Mouse (Mus musculus) liver, embryonic 16.5 days (tissue): ENCODE measurements around the gene Clstn3. TPM values are rescaled to one million over a fixed set of nuclear protein-coding genes. Genes with fewer than 3 reads are reported as not detected.
"Not testable (repeated sequence)": the region's sequence is repeated elsewhere in the genome, so short reads cannot be mapped to it uniquely, and the experiment has no call there.

Source experiments
- ATAC-seq: fragments of 200-750 bp; cut with Nextera tagmentation; 2 replicates; pipeline ENCODE4 v1.8.0; 2017; ENCODE audit warnings: low read depth, mild to moderate bottlenecking, moderate number of reproducible peaks, moderate library complexity
- H3K27ac ChIP-seq: fragments of 300-500 bp; sonication (generic); 2 replicates; pipeline ENCODE4 v1.5.1; 2014; ENCODE audit warnings: mild to moderate bottlenecking, low read length
- H3K27me3 ChIP-seq: fragments of 300-500 bp; sonication (generic); 2 replicates; pipeline ENCODE4 v1.6.1; 2014; ENCODE audit warnings: low read depth, low read length, mixed read lengths; ENCODE audit not compliant: control insufficient read depth, insufficient read depth
- H3K36me3 ChIP-seq: fragments of 300-500 bp; sonication (generic); 2 replicates; pipeline ENCODE4 v1.6.1; 2014; ENCODE audit warnings: mild to moderate bottlenecking; ENCODE audit not compliant: control insufficient read depth, insufficient read depth
- H3K4me1 ChIP-seq: fragments of 300-500 bp; sonication (generic); 2 replicates; pipeline ENCODE4 v1.6.1; 2014; ENCODE audit warnings: low read depth, low read length, mixed read lengths; ENCODE audit not compliant: control insufficient read depth
- H3K4me2 ChIP-seq: fragments of 300-500 bp; sonication (generic); 2 replicates; pipeline ENCODE4 v1.6.1; 2014; ENCODE audit warnings: low read depth, low read length, mixed read lengths
- H3K4me3 ChIP-seq: fragments of 300-500 bp; sonication (generic); 2 replicates; pipeline ENCODE4 v1.5.1; 2014; ENCODE audit warnings: low read depth, mild to moderate bottlenecking, low read length
- H3K9ac ChIP-seq: fragments of 300-500 bp; sonication (generic); 2 replicates; pipeline ENCODE4 v1.6.1; 2014; ENCODE audit warnings: low read depth, low read length
- H3K9me3 ChIP-seq: fragments of 300-500 bp; sonication (generic); replicated peaks from 2 replicates; pipeline ENCODE4 v1.6.1; 2016; ENCODE audit warnings: low read length; ENCODE audit not compliant: control insufficient read depth
- WGBS: fragments of 180-500 bp; shearing (Covaris S2); extraction: QIAGEN DNeasy Blood & Tissue Kit; methylation state at CpG from one replicate; pipeline ENCODE4 v1.1.7; 2014; ENCODE audit not compliant: insufficient replicate concordance; 5-methylcytosine and 5-hydroxymethylcytosine counted together
- polyA plus RNA-seq: library from polyadenylated mRNA; unstranded; fragments of >200 nt; fragmentation: Nextera tagmentation; extraction: Ambion mirVana; gene quantifications from 2 replicates; pipeline ENCODE4 v1.2.1, GENCODE M21; 2015

Clstn3 gene
- polyA plus RNA-seq, 1 experiment from 2014 or later: 5.1 TPM

DNA sequence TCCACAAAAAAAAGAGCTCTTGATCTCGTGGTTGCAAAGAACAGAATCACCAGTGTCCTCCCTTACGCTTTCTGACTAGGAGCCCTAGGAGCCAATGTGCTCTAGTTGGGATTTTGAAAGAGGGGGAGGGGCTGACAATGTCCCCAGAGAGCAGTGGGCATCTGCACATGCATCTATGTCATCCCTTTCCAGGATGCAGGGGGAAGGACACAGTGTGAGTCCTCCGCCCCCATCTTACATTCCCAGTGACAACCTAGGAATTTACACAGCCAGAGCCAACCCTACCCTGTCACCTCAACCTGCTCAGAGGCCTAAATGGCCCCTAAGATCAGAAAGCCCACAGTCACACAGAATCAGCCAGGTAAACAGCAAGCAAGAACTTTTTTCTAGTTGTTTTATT lies 34.2 kb downstream of the Clstn3 start:
- Histone ChIP-seq H3K9ac (no peak overlapping the region), H3K9me3 (no peaks in the 10 kb centered on the region), H3K4me2 (no peak overlapping the region), H3K4me1 (peaks cover 5% of the 10 kb centered on the region), H3K27ac (no peak overlapping the region), H3K36me3 (no peaks in the 10 kb centered on the region), H3K4me3 (no peak overlapping the region), H3K27me3 (no peaks in the 10 kb centered on the region)
- WGBS: 68% methylated on average over 3 of the region's 3 CpGs
- ATAC-seq: no peak

- no peak overlapping the region for H3K9ac ChIP-seq
- WGBS: 55% methylated on average over 6 of the region's 6 CpGs
- no peaks in the 10 kb centered on the region for H3K9me3 ChIP-seq
- no peak for ATAC-seq
- peaks cover 19% of the 10 kb centered on the region for H3K4me1 ChIP-seq
- H3K36me3 ChIP-seq: no peaks in the 10 kb centered on the region
- H3K4me3 ChIP-seq: no peak overlapping the region
- H3K4me2 ChIP-seq: no peak overlapping the region
- no peaks in the 10 kb centered on the region for H3K27me3 ChIP-seq
- H3K27ac ChIP-seq: no peak overlapping the region
Measured at GRCm38 (mm10) chr6:124427791-124428576, 36.6 kb downstream of the Clstn3 start.

DNA sequence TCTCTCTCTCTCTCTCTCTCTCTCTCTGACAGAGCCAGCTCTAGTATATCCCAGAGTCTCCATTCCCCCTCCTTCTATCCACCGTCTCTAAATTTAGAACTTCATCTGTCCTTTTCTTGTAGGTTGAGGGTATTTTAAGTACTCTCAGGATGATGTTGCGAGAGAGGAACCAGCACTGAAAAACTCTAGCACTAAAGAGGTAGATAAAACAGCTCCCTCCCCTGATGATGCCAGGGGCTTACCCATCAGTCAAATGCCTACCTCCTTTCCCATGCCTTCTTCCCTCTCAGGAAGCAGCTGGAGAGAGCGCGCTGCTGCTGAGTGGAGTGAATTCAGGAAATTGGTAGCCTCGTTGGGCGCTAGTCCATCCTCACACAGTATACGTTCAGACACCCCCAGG lies 37.3 kb downstream of the Clstn3 start:
- no peak for ATAC-seq
- Histone ChIP-seq H3K27ac (no peak overlapping the region), H3K27me3 (no peaks in the 10 kb centered on the region), H3K36me3 (no peaks in the 10 kb centered on the region), H3K9ac (no peak overlapping the region), H3K9me3 (no peaks in the 10 kb centered on the region), H3K4me2 (no peak overlapping the region), H3K4me3 (no peak overlapping the region), H3K4me1 (peaks cover 19% of the 10 kb centered on the region)
- 65% methylated on average over 7 of the region's 7 CpGs for WGBS

- H3K4me3 ChIP-seq: no peak overlapping the region
- H3K27ac ChIP-seq: no peak overlapping the region
- H3K4me1 ChIP-seq: peaks cover 19% of the 10 kb centered on the region
- no peak overlapping the region for H3K4me2 ChIP-seq
- H3K9me3 ChIP-seq: no peaks in the 10 kb centered on the region
- H3K9ac ChIP-seq: no peak overlapping the region
- ATAC-seq: no peak
- WGBS: 47% methylated on average over 3 of the region's 3 CpGs
- H3K36me3 ChIP-seq: no peaks in the 10 kb centered on the region
- no peaks in the 10 kb centered on the region for H3K27me3 ChIP-seq
Measured at GRCm38 (mm10) chr6:124426604-124427003, 38.0 kb downstream of the Clstn3 start.

DNA sequence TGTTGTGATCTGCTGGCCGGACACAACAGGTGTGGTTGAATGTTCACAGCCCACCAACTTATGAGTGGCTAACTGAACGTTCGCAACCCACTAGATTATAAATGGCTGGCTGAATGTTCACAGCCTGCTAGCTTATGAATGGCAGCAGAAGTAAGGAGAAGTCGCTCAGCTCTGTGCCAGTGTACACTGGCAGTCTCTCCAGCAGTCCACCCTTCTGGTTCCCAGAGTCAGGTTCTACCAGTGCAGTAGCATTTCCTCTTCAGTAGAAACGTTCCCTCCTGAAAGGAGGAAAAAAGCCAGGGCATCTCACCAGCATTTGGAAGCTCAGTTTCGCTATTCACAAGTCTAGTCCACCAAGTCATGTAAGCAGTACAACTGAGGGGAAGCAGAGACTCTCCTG lies 39.1 kb downstream of the Clstn3 start:
- H3K4me1 ChIP-seq: peaks cover 19% of the 10 kb centered on the region
- no peaks in the 10 kb centered on the region for H3K9me3 ChIP-seq
- 0 out of 2 replicates have a peak overlapping the region, but pooled peaks have one; percentile 10 for H3K27ac ChIP-seq
- no peak overlapping the region for H3K4me3 ChIP-seq
- H3K4me2 ChIP-seq: peak overlapping the region; percentile 24; the same call in 1 of the 2 replicates
- H3K36me3 ChIP-seq: no peaks in the 10 kb centered on the region
- ATAC-seq: no peak
- H3K27me3 ChIP-seq: no peaks in the 10 kb centered on the region
- no peak overlapping the region; the same call in 1 of the 2 replicates for H3K9ac ChIP-seq
- WGBS: 40% methylated on average over 6 of the region's 6 CpGs

DNA sequence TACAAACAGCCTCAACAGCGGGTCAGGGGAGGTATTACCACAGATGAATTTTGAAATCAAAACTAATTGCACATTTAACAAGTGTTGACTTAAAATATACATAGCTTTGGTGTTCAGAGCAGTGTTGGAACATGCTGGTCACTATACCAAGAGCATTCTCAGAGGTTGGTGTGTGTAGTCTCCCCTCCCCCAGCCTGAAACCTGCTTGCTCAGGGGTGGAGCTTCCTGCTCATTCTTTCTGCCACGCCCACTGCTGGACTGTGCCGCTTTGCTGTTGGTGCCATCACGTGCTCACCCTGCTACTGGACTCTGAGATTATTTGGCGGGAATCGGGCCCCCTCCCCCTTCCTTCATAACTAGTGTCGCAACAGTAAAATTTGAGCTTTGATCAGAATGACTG lies 39.6 kb downstream of the Clstn3 start:
- Histone ChIP-seq H3K4me1 (peaks cover 19% of the 10 kb centered on the region), H3K27ac (peak overlapping the region; percentile 9; the same call in 1 of the 2 replicates), H3K4me2 (0 out of 2 replicates have a peak overlapping the region, but pooled peaks have one; percentile 24)
- H3K4me3 ChIP-seq, H3K36me3 ChIP-seq, H3K27me3 ChIP-seq, H3K9me3 ChIP-seq, H3K9ac ChIP-seq: not testable (repeated sequence)
- ATAC-seq: 0 out of 2 replicates have a peak, but pooled peaks have one; percentile 39
- WGBS: 23% methylated on average over 7 of the region's 7 CpGs

- Histone ChIP-seq H3K9me3 (no peaks in the 10 kb centered on the region), H3K4me3 (no peak overlapping the region), H3K4me1 (peaks cover 19% of the 10 kb centered on the region), H3K36me3 (no peaks in the 10 kb centered on the region), H3K27ac (peak overlapping the region; percentile 8; the same call in 1 of the 2 replicates), H3K27me3 (no peaks in the 10 kb centered on the region), H3K9ac (no peak overlapping the region), H3K4me2 (no peak overlapping the region)
- peak; percentile 89 for ATAC-seq
- WGBS: 12% methylated on average over 1 of the region's 1 CpGs
Measured at GRCm38 (mm10) chr6:124424068-124424498, 40.5 kb downstream of the Clstn3 start.

GRCm38 (mm10) chr6:124418686-124419085 lies 45.9 kb downstream of the Clstn3 start:
- no peaks in the 10 kb centered on the region for H3K27me3 ChIP-seq
- no peak overlapping the region for H3K9ac ChIP-seq
- no peak overlapping the region for H3K4me2 ChIP-seq
- peaks cover 16% of the 10 kb centered on the region for H3K4me1 ChIP-seq
- ATAC-seq: no peak
- no peaks in the 10 kb centered on the region for H3K36me3 ChIP-seq
- H3K4me3 ChIP-seq: no peak overlapping the region
- H3K9me3 ChIP-seq: no peaks in the 10 kb centered on the region
- 72% methylated on average over 3 of the region's 3 CpGs for WGBS
- no peak overlapping the region for H3K27ac ChIP-seq

DNA sequence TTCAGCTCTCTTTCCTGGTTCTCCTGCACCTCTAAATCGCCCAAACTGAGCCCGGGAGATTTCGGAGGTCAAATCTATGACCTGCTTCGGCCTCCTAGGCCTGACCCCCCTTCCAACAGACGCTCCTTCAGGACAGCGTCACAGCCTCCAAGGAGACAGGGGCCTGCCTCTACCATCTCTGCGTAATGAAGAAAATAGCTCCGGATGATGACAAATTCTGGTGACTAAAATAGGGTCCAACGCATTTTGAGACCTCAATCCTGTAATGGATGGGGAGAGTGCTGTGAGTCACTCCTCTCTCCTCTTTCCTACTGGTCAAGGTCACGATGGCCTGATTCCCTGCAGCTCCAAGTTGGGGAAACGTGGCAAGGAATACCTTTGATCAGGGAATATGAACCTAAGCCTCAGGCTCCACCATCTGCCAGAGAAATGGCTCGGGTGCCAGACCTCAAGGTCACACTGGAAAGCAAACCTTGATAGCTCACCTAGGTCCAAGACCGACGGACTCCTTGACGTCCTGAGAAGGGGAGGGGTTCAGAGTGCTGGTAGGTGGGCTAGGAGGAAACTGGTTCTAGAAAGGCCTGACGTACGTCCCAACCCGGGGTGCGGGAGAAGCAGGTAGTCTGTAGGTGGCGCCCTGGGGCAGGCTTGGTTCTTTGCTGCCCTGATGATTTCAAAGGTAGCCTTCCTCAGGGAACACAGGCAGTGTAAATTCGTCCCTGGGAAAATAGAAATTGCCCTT lies 49.1 kb downstream of the Clstn3 start:
- Histone ChIP-seq H3K27ac (peak overlapping the region; percentile 87), H3K4me1 (peaks cover 21% of the 10 kb centered on the region), H3K9me3 (no peaks in the 10 kb centered on the region), H3K27me3 (no peaks in the 10 kb centered on the region), H3K36me3 (no peaks in the 10 kb centered on the region), H3K4me3 (peak overlapping the region; percentile 93), H3K4me2 (peak overlapping the region; percentile 93), H3K9ac (peak overlapping the region; percentile 94)
- 2% methylated on average over 21 of the region's 21 CpGs for WGBS
- peak; percentile 33 for ATAC-seq
